Mouse (Mus musculus): ENCODE measurements around the gene Csad. TPM values are rescaled to one million over a fixed set of nuclear protein-coding genes. Genes with fewer than 3 reads are reported as not detected.

The Csad gene
- polyA plus RNA-seq, 1 experiment = 18.5 TPM

DNA sequence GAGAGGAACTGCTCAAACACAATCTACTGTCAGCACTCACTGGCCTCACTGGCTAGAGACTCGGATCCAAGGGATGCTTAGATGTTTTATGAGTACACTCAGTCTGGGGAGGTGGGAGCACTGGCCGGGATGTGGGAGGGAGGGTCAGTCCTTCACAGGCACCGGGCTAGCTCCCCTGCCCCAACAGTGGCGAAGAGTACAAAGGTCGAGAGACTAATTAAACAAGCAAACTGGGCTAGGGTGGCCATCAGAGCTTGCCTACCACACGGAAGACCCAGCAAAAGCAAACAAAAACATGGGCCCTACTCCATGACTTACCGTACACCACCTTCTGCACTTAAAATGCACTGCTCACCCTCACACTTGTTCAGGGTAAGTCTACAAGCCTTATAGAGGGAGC is 12.8 kb downstream of the Csad start:
- Histone ChIP-seq H3K4me3 (replicated peaks; ENCODE audit: control insufficient read depth, low read depth, low read length) (no peak overlapping the region), H3K4me1 (ENCODE audit: control insufficient read depth, insufficient read depth, low read length) (peaks cover 3% of the 10 kb centered on the region), H3K27ac (ENCODE audit: control insufficient read depth, insufficient read depth, low read depth, low read length, poor library complexity) (no peak overlapping the region)
- 0 out of 2 replicates have a peak, but pooled peaks have one; percentile 9 for TF ChIP-seq CTCF (IDR thresholded peaks at IDR 0.05; ENCODE audit: control insufficient read depth, insufficient read depth, low read length)
- TF ChIP-seq POLR2A (IDR thresholded peaks at IDR 0.05; ENCODE audit: borderline replicate concordance, control insufficient read depth, low read depth, low read length) = no peak
- WGBS = 81% methylated on average over 7 of the region's 7 CpGs

GRCm38 (mm10) chr15:102188883-102189282 is 15.6 kb downstream of the Csad start:
- TF ChIP-seq CTCF (IDR thresholded peaks at IDR 0.05; ENCODE audit: control insufficient read depth, insufficient read depth, low read length) = no peak
- no peak for TF ChIP-seq POLR2A (IDR thresholded peaks at IDR 0.05; ENCODE audit: borderline replicate concordance, control insufficient read depth, low read depth, low read length)
- H3K4me1 ChIP-seq (ENCODE audit: control insufficient read depth, insufficient read depth, low read length) = peaks cover 2% of the 10 kb centered on the region
- WGBS = 81% methylated on average over 6 of the region's 6 CpGs
- no peak overlapping the region for H3K4me3 ChIP-seq (replicated peaks; ENCODE audit: control insufficient read depth, low read depth, low read length)
- no peak overlapping the region for H3K27ac ChIP-seq (ENCODE audit: control insufficient read depth, insufficient read depth, low read depth, low read length, poor library complexity)

GRCm38 (mm10) chr15:102188096-102188495 is 16.4 kb downstream of the Csad start:
- Histone ChIP-seq H3K4me1 (ENCODE audit: control insufficient read depth, insufficient read depth, low read length) (no peaks in the 10 kb centered on the region; the same call in 1 of the 2 replicates), H3K27ac (ENCODE audit: control insufficient read depth, insufficient read depth, low read depth, low read length, poor library complexity) (no peak overlapping the region), H3K4me3 (replicated peaks; ENCODE audit: control insufficient read depth, low read depth, low read length) (no peak overlapping the region)
- 91% methylated on average over 10 of the region's 10 CpGs for WGBS
- no peak for TF ChIP-seq POLR2A (IDR thresholded peaks at IDR 0.05; ENCODE audit: borderline replicate concordance, control insufficient read depth, low read depth, low read length)
- no peak for TF ChIP-seq CTCF (IDR thresholded peaks at IDR 0.05; ENCODE audit: control insufficient read depth, insufficient read depth, low read length)

GRCm38 (mm10) chr15:102186239-102186638 is 18.3 kb downstream of the Csad start:
- H3K4me3 ChIP-seq (replicated peaks; ENCODE audit: control insufficient read depth, low read depth, low read length) = no peak overlapping the region
- no peak overlapping the region for H3K27ac ChIP-seq (ENCODE audit: control insufficient read depth, insufficient read depth, low read depth, low read length, poor library complexity)
- TF ChIP-seq POLR2A (IDR thresholded peaks at IDR 0.05; ENCODE audit: borderline replicate concordance, control insufficient read depth, low read depth, low read length) = no peak
- no peak for TF ChIP-seq CTCF (IDR thresholded peaks at IDR 0.05; ENCODE audit: control insufficient read depth, insufficient read depth, low read length)
- H3K4me1 ChIP-seq (ENCODE audit: control insufficient read depth, insufficient read depth, low read length) = no peaks in the 10 kb centered on the region; the same call in 1 of the 2 replicates
- 86% methylated on average over 11 of the region's 11 CpGs for WGBS

GRCm38 (mm10) chr15:102183076-102183475 is 21.4 kb downstream of the Csad start:
- TF ChIP-seq CTCF (IDR thresholded peaks at IDR 0.05; ENCODE audit: control insufficient read depth, insufficient read depth, low read length) (no peak), POLR2A (IDR thresholded peaks at IDR 0.05; ENCODE audit: borderline replicate concordance, control insufficient read depth, low read depth, low read length) (no peak)
- 84% methylated on average over 3 of the region's 3 CpGs for WGBS
- no peaks in the 10 kb centered on the region; the same call in 1 of the 2 replicates for H3K4me1 ChIP-seq (ENCODE audit: control insufficient read depth, insufficient read depth, low read length)
- H3K27ac ChIP-seq (ENCODE audit: control insufficient read depth, insufficient read depth, low read depth, low read length, poor library complexity) = no peak overlapping the region
- no peak overlapping the region for H3K4me3 ChIP-seq (replicated peaks; ENCODE audit: control insufficient read depth, low read depth, low read length)

DNA sequence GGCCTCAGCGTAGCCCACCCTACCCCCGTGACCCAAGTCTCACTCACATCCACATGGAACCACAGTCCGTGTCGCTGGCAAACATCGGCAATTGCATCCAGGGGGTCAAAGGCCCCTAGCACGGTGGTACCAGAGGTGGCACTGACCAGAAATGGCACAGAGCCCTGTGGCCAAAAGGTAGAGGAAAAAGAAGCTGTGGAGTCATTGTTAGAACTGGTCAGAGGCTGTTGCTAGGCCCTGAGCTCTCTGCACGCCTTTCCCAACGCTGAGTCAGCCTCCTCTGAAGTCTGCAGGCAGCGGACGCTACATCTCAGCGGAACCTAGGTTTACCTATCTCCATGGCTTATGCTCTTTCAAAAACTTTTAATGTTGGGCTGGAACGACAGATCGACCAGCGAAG is 24.6 kb downstream of the Csad start:
- Histone ChIP-seq H3K4me3 (replicated peaks; ENCODE audit: control insufficient read depth, low read depth, low read length) (no peak overlapping the region), H3K4me1 (ENCODE audit: control insufficient read depth, insufficient read depth, low read length) (no peaks in the 10 kb centered on the region; the same call in 1 of the 2 replicates), H3K27ac (ENCODE audit: control insufficient read depth, insufficient read depth, low read depth, low read length, poor library complexity) (no peak overlapping the region)
- 88% methylated on average over 14 of the region's 14 CpGs for WGBS
- TF ChIP-seq CTCF (IDR thresholded peaks at IDR 0.05; ENCODE audit: control insufficient read depth, insufficient read depth, low read length) = no peak
- no peak for TF ChIP-seq POLR2A (IDR thresholded peaks at IDR 0.05; ENCODE audit: borderline replicate concordance, control insufficient read depth, low read depth, low read length)

DNA sequence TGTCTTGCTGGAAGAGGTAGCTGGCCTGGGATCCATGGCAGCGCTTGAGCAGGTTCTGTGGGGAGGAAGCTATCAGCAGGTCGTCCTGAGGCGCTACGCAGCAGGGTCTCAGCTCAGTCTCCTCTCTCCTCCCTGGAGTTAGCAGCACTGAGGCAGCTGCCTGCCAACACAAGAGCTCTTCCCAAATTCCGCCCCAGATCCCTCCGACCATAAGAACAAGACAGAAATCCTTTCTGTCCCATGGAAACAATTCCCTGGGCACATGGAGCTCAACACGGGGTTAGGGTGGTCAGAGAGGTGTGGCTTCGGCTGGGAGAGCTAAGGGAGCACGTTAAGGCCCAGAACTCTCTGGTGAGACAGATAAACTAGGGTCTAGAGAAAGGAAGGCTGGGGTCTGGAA is 25.4 kb downstream of the Csad start:
- H3K4me3 ChIP-seq (replicated peaks; ENCODE audit: control insufficient read depth, low read depth, low read length) = no peak overlapping the region
- no peak overlapping the region for H3K27ac ChIP-seq (ENCODE audit: control insufficient read depth, insufficient read depth, low read depth, low read length, poor library complexity)
- H3K4me1 ChIP-seq (ENCODE audit: control insufficient read depth, insufficient read depth, low read length) = no peaks in the 10 kb centered on the region; the same call in 1 of the 2 replicates
- no peak for TF ChIP-seq POLR2A (IDR thresholded peaks at IDR 0.05; ENCODE audit: borderline replicate concordance, control insufficient read depth, low read depth, low read length)
- WGBS = 86% methylated on average over 9 of the region's 9 CpGs

GRCm38 (mm10) chr15:102178279-102178678 is 26.2 kb downstream of the Csad start:
- H3K27ac ChIP-seq (ENCODE audit: control insufficient read depth, insufficient read depth, low read depth, low read length, poor library complexity) = no peak overlapping the region
- peak; percentile 77 for TF ChIP-seq CTCF (IDR thresholded peaks at IDR 0.05; ENCODE audit: control insufficient read depth, insufficient read depth, low read length)
- no peak for TF ChIP-seq POLR2A (IDR thresholded peaks at IDR 0.05; ENCODE audit: borderline replicate concordance, control insufficient read depth, low read depth, low read length)
- WGBS = 11% methylated on average over 6 of the region's 6 CpGs
- no peaks in the 10 kb centered on the region; the same call in 1 of the 2 replicates for H3K4me1 ChIP-seq (ENCODE audit: control insufficient read depth, insufficient read depth, low read length)
- H3K4me3 ChIP-seq (replicated peaks; ENCODE audit: control insufficient read depth, low read depth, low read length) = no peak overlapping the region

GRCm38 (mm10) chr15:102177417-102177816 is 27.1 kb downstream of the Csad start:
- WGBS = 82% methylated on average over 8 of the region's 8 CpGs
- Histone ChIP-seq H3K27ac (ENCODE audit: control insufficient read depth, insufficient read depth, low read depth, low read length, poor library complexity) (no peak overlapping the region), H3K4me1 (ENCODE audit: control insufficient read depth, insufficient read depth, low read length) (no peaks in the 10 kb centered on the region; the same call in 1 of the 2 replicates), H3K4me3 (replicated peaks; ENCODE audit: control insufficient read depth, low read depth, low read length) (no peak overlapping the region)
- TF ChIP-seq CTCF (IDR thresholded peaks at IDR 0.05; ENCODE audit: control insufficient read depth, insufficient read depth, low read length) (no peak), POLR2A (IDR thresholded peaks at IDR 0.05; ENCODE audit: borderline replicate concordance, control insufficient read depth, low read depth, low read length) (no peak)
